Mouse (Mus musculus) ES-Bruce4 (cell line): Measurements from ENCODE around the gene Lbp. TPM values are rescaled to one million over a fixed set of nuclear protein-coding genes. Genes with fewer than 3 reads are reported as not detected.

ENCODE experiments used
- H3K27ac ChIP-seq: 2 replicates; pipeline ENCODE4 v1.5.1; 2012; ENCODE audit warnings: low read length, inconsistent platforms; ENCODE audit not compliant: insufficient read depth
- H3K27me3 ChIP-seq: 2 replicates; pipeline ENCODE4 v1.6.1; 2012; ENCODE audit warnings: mild to moderate bottlenecking, low read length, inconsistent platforms; ENCODE audit not compliant: control insufficient read depth, poor library complexity, insufficient read depth, severe bottlenecking
- H3K36me3 ChIP-seq: 2 replicates; pipeline ENCODE4 v1.6.1; 2012; ENCODE audit warnings: inconsistent platforms, mild to moderate bottlenecking, low read length, moderate library complexity; ENCODE audit not compliant: control insufficient read depth, poor library complexity, insufficient read depth, severe bottlenecking
- H3K4me1 ChIP-seq: one replicate; pipeline ENCODE4 v1.8.1; 2011; ENCODE audit warnings: low read length; ENCODE audit not compliant: control insufficient read depth, insufficient read depth
- H3K4me3 ChIP-seq: 2 replicates; pipeline ENCODE4 v1.5.1; 2011; ENCODE audit warnings: low read depth, mild to moderate bottlenecking, low read length
- H3K9ac ChIP-seq: 2 replicates; pipeline ENCODE4 v1.6.1; 2012; ENCODE audit warnings: low read depth, mild to moderate bottlenecking, inconsistent platforms; ENCODE audit not compliant: poor library complexity, severe bottlenecking
- H3K9me3 ChIP-seq: replicated peaks from 2 replicates; pipeline ENCODE4 v1.6.1; 2012; ENCODE audit warnings: mild to moderate bottlenecking, low read length, inconsistent platforms; ENCODE audit not compliant: control insufficient read depth, poor library complexity, insufficient read depth, severe bottlenecking
- CTCF ChIP-seq: IDR thresholded peaks from one replicate; pipeline ENCODE4 v1.8.1; 2011; ENCODE audit warnings: low read depth, low read length
- EP300 ChIP-seq: IDR thresholded peaks from 2 replicates; pipeline ENCODE4 v1.6.1; 2011; ENCODE audit warnings: low read depth, low read length; ENCODE audit not compliant: insufficient read depth
- POLR2A ChIP-seq: IDR thresholded peaks from one replicate; pipeline ENCODE4 v1.8.1; 2011; ENCODE audit warnings: low read length; ENCODE audit not compliant: insufficient read depth
- polyA plus RNA-seq: library from polyadenylated mRNA; stranded (reverse); fragments of >200 nt; gene quantifications from 2 replicates; pipeline ENCODE4 v1.2.4, GENCODE M21; 2011; ENCODE audit warnings: low read depth; ENCODE audit not compliant: missing spikeins, insufficient read depth, insufficient read length

The Lbp gene
- polyA plus RNA-seq, 1 experiment, result 0.43 TPM

GRCm38 (mm10) chr2:158270017-158270416, 36.3 kb upstream of the Lbp start:
- TF ChIP-seq EP300, result no peak
- TF ChIP-seq POLR2A, result no peak
- no peak for TF ChIP-seq CTCF
- Histone ChIP-seq H3K9ac (no peak overlapping the region), H3K27ac (no peak overlapping the region), H3K9me3 (no peaks in the 10 kb centered on the region), H3K4me3 (no peak overlapping the region), H3K36me3 (no peaks in the 10 kb centered on the region), H3K4me1 (no peaks in the 10 kb centered on the region), H3K27me3 (no peaks in the 10 kb centered on the region)

- TF ChIP-seq POLR2A, result no peak
- TF ChIP-seq EP300, result no peak
- TF ChIP-seq CTCF, result no peak
- H3K4me1 ChIP-seq, result no peaks in the 10 kb centered on the region
- H3K4me3 ChIP-seq, result no peak overlapping the region
- H3K9ac ChIP-seq, result no peak overlapping the region
- no peak overlapping the region for H3K27ac ChIP-seq
- no peaks in the 10 kb centered on the region for H3K27me3 ChIP-seq
- H3K36me3 ChIP-seq, result no peaks in the 10 kb centered on the region
- H3K9me3 ChIP-seq, result no peaks in the 10 kb centered on the region
Observed at GRCm38 (mm10) chr2:158273646-158274045, 32.6 kb upstream of the Lbp start.

GRCm38 (mm10) chr2:158275349-158275748, 30.9 kb upstream of the Lbp start:
- Histone ChIP-seq H3K27ac (no peak overlapping the region), H3K9me3 (no peaks in the 10 kb centered on the region)
- TF ChIP-seq POLR2A, result no peak
- no peak for TF ChIP-seq CTCF
- TF ChIP-seq EP300, result no peak

GRCm38 (mm10) chr2:158275811-158276210, 30.5 kb upstream of the Lbp start:
- H3K27me3 ChIP-seq, result no peaks in the 10 kb centered on the region
- no peak overlapping the region for H3K4me3 ChIP-seq
- H3K9ac ChIP-seq, result no peak overlapping the region
- no peaks in the 10 kb centered on the region for H3K36me3 ChIP-seq
- TF ChIP-seq CTCF (no peak), EP300 (no peak), POLR2A (no peak)
- H3K4me1 ChIP-seq, result no peaks in the 10 kb centered on the region
- no peak overlapping the region for H3K27ac ChIP-seq
- no peaks in the 10 kb centered on the region for H3K9me3 ChIP-seq

More at GRCm38 (mm10) chr2:158275349-158275748, 30.9 kb upstream of the Lbp start:
- Histone ChIP-seq H3K27me3 (no peaks in the 10 kb centered on the region), H3K4me3 (no peak overlapping the region), H3K36me3 (no peaks in the 10 kb centered on the region), H3K9ac (no peak overlapping the region), H3K4me1 (no peaks in the 10 kb centered on the region)

GRCm38 (mm10) chr2:158276451-158276850, 29.8 kb upstream of the Lbp start:
- no peaks in the 10 kb centered on the region for H3K27me3 ChIP-seq
- H3K36me3 ChIP-seq, result no peaks in the 10 kb centered on the region
- H3K9ac ChIP-seq, result no peak overlapping the region
- H3K9me3 ChIP-seq, result no peaks in the 10 kb centered on the region
- peaks cover 3% of the 10 kb centered on the region for H3K4me1 ChIP-seq
- H3K4me3 ChIP-seq, result no peak overlapping the region
- TF ChIP-seq POLR2A, result no peak
- TF ChIP-seq EP300, result no peak
- TF ChIP-seq CTCF, result no peak
- no peak overlapping the region for H3K27ac ChIP-seq

GRCm38 (mm10) chr2:158276878-158277277, 29.4 kb upstream of the Lbp start:
- H3K4me1 ChIP-seq, result peaks cover 5% of the 10 kb centered on the region
- H3K27ac ChIP-seq, result no peak overlapping the region
- H3K9me3 ChIP-seq, result no peaks in the 10 kb centered on the region
- H3K4me3 ChIP-seq, result no peak overlapping the region
- TF ChIP-seq EP300 (no peak), CTCF (no peak), POLR2A (no peak)
- no peak overlapping the region for H3K9ac ChIP-seq
- H3K36me3 ChIP-seq, result no peaks in the 10 kb centered on the region
- H3K27me3 ChIP-seq, result no peaks in the 10 kb centered on the region
